Mouse (Mus musculus): ENCODE measurements at regions not wholly inside any gene's neighbourhood (a gene's known extent, or its start where the extent isn't known, plus 50 kb on each side); places are given as distances from the start of the nearest gene placed in this dataset.

- no peak for TF ChIP-seq POLR2A (IDR thresholded peaks at IDR 0.05; ENCODE audit: control insufficient read depth, low read depth, low read length)
- no peak for TF ChIP-seq CTCF (IDR thresholded peaks at IDR 0.05; ENCODE audit: control insufficient read depth, insufficient read depth, insufficient replicate concordance, low read depth, low read length)
These were observed 677.9 kb downstream of the Hace1 start for GRCm38 (mm10) chr10:46255575-46255974.
